Comparison of ENCODE assay signal across 26 mouse cellular contexts in genomic region chr13:9082128-9082883, GRCm38 (mm10). TPM values are rescaled to one million over a fixed set of nuclear protein-coding genes. Genes with fewer than 3 reads are reported as not detected.
DNase-seq lines count a peak whose midpoint lies in the region; ATAC-seq lines count a peak whose summit lies in the region.
"Had no signal": no experiment of that assay in that cellular context is flagged by ENCODE, and none has a peak within 500 bp of the region (broad histone marks: within the 10 kb centered on the region; RNA-seq: fewer than 3 reads in every experiment).

No protein-coding gene starts in this region.

- H3K9ac ChIP-seq in intestine, embryonic 15.5 days: no peak overlapping the region
- no peak overlapping the region for H3K9ac ChIP-seq in hindbrain, embryonic 13.5 days
- H3K9ac ChIP-seq: embryonic facial prominence, embryonic 15.5 days; heart, embryonic 15.5 days had no signal

- 72% methylated on average over 14 of the region's 14 CpGs for WGBS in intestine, embryonic 15.5 days
- 78% methylated on average over 14 of the region's 14 CpGs for WGBS in hindbrain, embryonic 13.5 days

- intact Hi-C loops in heart, postnatal 14 days (cut with DNase I): no loop called here

- no peak overlapping the region for H3K4me2 ChIP-seq in intestine, embryonic 15.5 days (replicated peaks)
- no peak overlapping the region for H3K4me2 ChIP-seq in hindbrain, embryonic 13.5 days
- H3K4me2 ChIP-seq: embryonic facial prominence, embryonic 15.5 days; heart, embryonic 11.5 days; heart, embryonic 15.5 days had no signal

- no peaks in the 10 kb centered on the region for H3K4me1 ChIP-seq in intestine, embryonic 15.5 days (replicated peaks)
- no peaks in the 10 kb centered on the region for H3K4me1 ChIP-seq in hindbrain, embryonic 13.5 days (replicated peaks)
- H3K4me1 ChIP-seq: embryonic facial prominence, embryonic 15.5 days; forebrain, embryonic 10.5 days; heart, embryonic 15.5 days had no signal

- peak; percentile 70 for ATAC-seq in megakaryocyte, adult 5-6 weeks (ENCODE audit: poor library complexity, severe bottlenecking)
- ATAC-seq in intestine, embryonic 15.5 days: no peak
- no peak for ATAC-seq in hindbrain, embryonic 13.5 days (ENCODE audit: low FRiP score)
- ATAC-seq: forebrain, embryonic 14.5 days; hindbrain, embryonic 16.5 days had no signal

- DNase-seq in heart, adult 11 months: peak; percentile 73
- no peak for DNase-seq in heart, postnatal 14 days
- peak; percentile 24 for DNase-seq in CD4-positive helper T cell, adult 2 months (ENCODE audit: low read depth, low spot score)
- DNase-seq in R1 (ENCODE audit: low read depth, low spot score): peak; percentile 59
- no peak for DNase-seq in embryo, embryonic 10.5 days (ENCODE audit: low spot score)
- DNase-seq: adrenal gland, adult 2 months; adrenal gland, postnatal 25 days; B cell, adult 2 months; cerebellum, adult 18-20 months; cerebellum, adult 9-11 months; cerebellum, postnatal 36 days; embryo, embryonic 11 days; gastrocnemius, postnatal 10 days; heart, postnatal 36 days had no signal

- no peaks in the 10 kb centered on the region for H3K9me3 ChIP-seq in intestine, embryonic 15.5 days
- H3K9me3 ChIP-seq in hindbrain, embryonic 13.5 days: no peaks in the 10 kb centered on the region
- H3K9me3 ChIP-seq: embryonic facial prominence, embryonic 15.5 days; forebrain, embryonic 10.5 days; G1E; heart, embryonic 15.5 days had no signal

- H3K4me3 ChIP-seq in intestine, embryonic 15.5 days (replicated peaks): no peak overlapping the region
- H3K4me3 ChIP-seq in hindbrain, embryonic 13.5 days: no peak overlapping the region
- H3K4me3 ChIP-seq: embryonic facial prominence, embryonic 15.5 days; erythroblast, embryonic 14.5 days; forebrain, embryonic 10.5 days; heart, adult 2 months; heart, embryonic 15.5 days had no signal

- H3K27ac ChIP-seq in intestine, embryonic 15.5 days: no peak overlapping the region
- no peak overlapping the region for H3K27ac ChIP-seq in hindbrain, embryonic 13.5 days
- H3K27ac ChIP-seq: embryonic facial prominence, embryonic 15.5 days; forebrain, embryonic 10.5 days; heart, adult 2 months; heart, embryonic 15.5 days had no signal

- H3K27me3 ChIP-seq in intestine, embryonic 15.5 days (replicated peaks): no peaks in the 10 kb centered on the region
- H3K27me3 ChIP-seq in hindbrain, embryonic 13.5 days: no peaks in the 10 kb centered on the region
- H3K27me3 ChIP-seq: embryonic facial prominence, embryonic 15.5 days; heart, embryonic 15.5 days had no signal

- H3K36me3 ChIP-seq in intestine, embryonic 15.5 days: no peaks in the 10 kb centered on the region
- H3K36me3 ChIP-seq in hindbrain, embryonic 13.5 days: no peaks in the 10 kb centered on the region
- H3K36me3 ChIP-seq: embryonic facial prominence, embryonic 15.5 days; forebrain, embryonic 10.5 days; G1E; heart, embryonic 15.5 days had no signal

RNA-seq across cellular contexts. Expression of gene Larp4b, which starts 11.4 kb away (rescaled TPM):
- total RNA-seq in heart, postnatal 14 days (2021): 10 to 100 TPM; 69.9 to 78.9 TPM
- total RNA-seq in megakaryocyte, adult 5-6 weeks (2015): 75.5 and 85.5 TPM in 2 replicates
- 88.0 and 90.9 TPM in 2 replicates for total RNA-seq in megakaryocyte, adult 5-6 weeks (2017)
- polyA plus RNA-seq in intestine, embryonic 15.5 days (2015; fragmentation: Nextera tagmentation; extraction: Ambion mirVana): 37.6 and 38.3 TPM in 2 replicates
- polyA plus RNA-seq in hindbrain, embryonic 13.5 days (2015; fragmentation: Nextera tagmentation; extraction: Ambion mirVana): 33.4 and 33.6 TPM in 2 replicates

Comparison
In these comparisons a context has a peak if more than half of its experiments do, and no peak if none do; other contexts are left out.
1. DNase-seq: peak in heart, adult 11 months (single experiment), CD4-positive helper T cell, adult 2 months (single experiment) and R1 (single experiment); none in heart, postnatal 14 days (0 of 2) and embryo, embryonic 10.5 days (single experiment).